Mouse (Mus musculus): ENCODE measurements around the gene Crb2.

GRCm38 (mm10) chr2:37768903-37769302, 7.1 kb upstream of the Crb2 start:
- TF ChIP-seq POLR2A (IDR thresholded peaks at IDR 0.05; ENCODE audit: extremely low read depth, insufficient read depth, low read length) = no peak
- TF ChIP-seq CTCF (IDR thresholded peaks at IDR 0.05; ENCODE audit: low read depth, low read length) = no peak

Measured in liver, adult 2 months (tissue).